Mouse (Mus musculus) adrenal gland, postnatal 14 days (tissue): ENCODE data around the gene Osm. TPM values are rescaled to one million over a fixed set of nuclear protein-coding genes. Genes with fewer than 3 reads are reported as not detected.
A peak's percentile ranks its signal among the peaks of the same experiment; 100 is the strongest.

Source experiments
- DNase-seq: peaks from one replicate; pipeline ENCODE4 v3.0.0; 2021; ENCODE audit warnings: mixed read lengths
- total RNA-seq: library from RNA; stranded (reverse); gene quantifications from 2 replicates; pipeline ENCODE4 v1.2.3, GENCODE M21; 2021

The Osm gene
- total RNA-seq, 1 experiment from 2014 or later, result not detected

DNA sequence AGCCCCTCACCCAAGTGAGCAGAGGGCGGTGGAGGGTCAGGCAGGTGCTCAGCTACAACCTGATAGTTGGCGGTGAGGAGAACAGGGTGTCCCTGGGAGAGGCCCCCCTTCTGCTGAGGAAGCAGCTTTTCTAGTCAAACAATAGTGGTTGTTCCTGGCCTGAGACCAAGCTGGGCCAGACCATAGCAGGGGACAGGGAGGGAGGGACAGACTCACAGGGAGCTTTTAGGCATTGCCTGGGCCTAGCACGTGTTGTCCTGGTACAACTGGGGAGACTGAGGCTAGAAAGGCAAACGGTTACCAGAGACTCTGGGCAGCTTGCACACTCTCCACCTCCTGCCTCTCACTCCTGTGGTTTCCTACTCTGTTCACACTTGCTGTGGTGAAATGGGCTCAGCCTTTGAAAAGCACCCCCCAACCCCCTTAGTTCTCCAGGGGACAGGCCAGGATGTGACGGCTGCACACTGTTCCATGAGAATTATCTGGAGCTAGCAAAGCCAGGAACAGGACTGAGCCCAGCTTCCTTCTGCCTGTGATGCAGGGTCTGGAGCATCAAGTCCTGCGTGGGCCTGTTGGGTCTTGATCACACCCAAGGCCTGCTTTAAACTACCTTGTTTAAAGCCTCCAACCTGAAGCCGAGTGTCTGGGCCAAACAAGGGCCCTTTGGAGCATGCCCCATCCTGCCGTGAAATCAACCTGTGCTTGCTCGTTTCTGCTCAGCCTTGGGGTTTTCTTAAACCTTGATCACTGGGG is 19.8 kb upstream of the Osm start:
- DNase-seq, result peak; percentile 63

DNA sequence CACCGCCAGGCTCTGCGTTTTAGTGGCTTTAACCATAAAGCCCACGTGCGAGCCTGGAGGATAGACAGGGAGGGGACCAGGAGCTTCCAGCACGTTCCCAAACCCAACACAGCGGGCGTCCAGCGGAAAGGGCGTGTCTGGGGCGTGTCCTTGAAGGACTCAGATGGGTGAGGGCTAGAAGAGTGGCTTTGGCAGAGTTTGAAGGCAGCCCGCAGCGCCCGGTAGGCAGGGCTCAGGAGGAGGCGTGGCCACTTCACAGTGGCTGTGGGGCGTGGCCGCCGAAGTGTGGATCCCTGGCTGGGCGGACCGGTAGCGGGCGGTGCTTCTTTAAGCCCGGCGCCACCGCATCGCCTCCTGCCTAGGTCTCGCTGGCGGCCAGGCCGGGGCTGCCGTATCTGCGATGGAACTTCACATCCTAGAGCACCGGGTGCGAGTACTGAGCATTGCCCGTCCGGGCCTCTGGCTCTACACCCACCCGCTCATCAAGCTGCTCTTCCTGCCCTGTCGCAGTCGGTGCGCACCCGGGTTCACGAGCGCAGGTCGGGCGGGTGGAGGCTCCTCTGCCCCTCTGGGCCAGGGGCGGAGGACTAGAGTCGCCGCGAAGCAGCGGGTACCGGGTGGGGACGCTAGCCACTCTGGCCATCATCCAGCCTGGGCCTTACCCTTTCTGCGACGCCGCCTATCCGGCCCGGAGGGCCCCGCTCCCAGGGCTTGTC is 18.1 kb upstream of the Osm start, which contains the start of gene Castor1:
Castor1 (plus strand) TSS at position 312 of the 716 bp plus-strand sequence.
- peak; percentile 94 for DNase-seq

DNA sequence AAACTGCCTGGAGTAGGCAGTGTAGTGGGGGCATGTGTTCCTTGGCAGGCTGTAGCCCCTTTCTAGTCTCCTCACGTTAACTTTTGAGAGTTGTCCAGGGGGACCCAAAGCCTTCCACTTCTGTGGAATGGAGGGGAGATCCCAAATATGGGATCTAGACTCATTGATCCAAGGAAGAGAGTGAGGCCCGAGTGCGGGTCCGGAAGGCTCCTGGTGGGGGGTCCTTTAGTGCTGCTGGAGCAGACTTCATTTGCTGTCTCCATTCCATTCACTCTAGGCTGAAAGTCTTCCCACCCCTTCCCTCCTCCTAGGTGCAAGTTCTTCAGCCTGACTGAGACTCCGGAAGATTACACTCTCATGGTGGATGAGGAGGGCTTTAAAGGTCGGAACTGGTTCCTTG is 17.6 kb upstream of the Osm start:
- DNase-seq, result no peak

DNA sequence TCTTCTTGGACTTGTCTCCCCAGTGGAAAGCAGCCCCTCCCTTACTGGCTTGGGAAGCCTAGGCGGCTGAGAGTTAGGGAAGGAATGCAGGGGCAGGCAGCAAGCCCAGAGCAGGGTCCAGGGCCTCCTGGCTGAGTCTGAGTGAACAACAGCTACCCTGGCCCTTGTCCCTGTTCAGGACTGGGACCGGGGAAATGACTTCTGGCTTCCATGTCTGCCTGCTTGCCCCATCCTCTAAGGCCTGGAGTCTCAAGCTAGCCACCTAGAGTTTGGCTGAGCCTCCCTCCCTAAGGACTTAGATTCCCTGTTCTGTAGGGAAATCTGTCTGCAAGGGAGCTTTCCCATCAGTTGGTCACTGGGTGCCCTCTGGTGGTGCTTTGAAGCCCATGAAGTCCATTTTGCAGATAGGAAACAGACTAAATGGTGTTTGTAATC is 16.9 kb upstream of the Osm start:
- DNase-seq, result peak; percentile 86

DNA sequence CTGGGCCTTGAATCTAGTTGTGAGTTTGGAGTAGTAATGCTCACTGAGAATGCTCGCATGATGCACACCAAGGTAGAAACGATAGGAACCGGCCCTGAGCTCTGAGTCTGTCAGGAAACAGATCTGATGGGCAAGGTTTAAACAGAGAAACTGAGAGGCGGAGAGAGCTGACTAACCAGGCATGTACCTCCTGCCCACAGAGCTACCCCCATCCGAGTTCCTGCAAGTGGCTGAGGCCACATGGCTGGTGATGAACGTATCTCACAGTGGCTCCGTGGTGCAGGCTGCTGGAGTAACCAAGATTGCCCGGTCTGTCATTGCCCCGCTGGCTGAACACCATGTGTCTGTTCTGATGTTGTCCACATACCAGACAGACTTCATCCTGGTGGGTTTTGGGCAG is 16.3 kb upstream of the Osm start:
- DNase-seq, result peak; percentile 9

DNA sequence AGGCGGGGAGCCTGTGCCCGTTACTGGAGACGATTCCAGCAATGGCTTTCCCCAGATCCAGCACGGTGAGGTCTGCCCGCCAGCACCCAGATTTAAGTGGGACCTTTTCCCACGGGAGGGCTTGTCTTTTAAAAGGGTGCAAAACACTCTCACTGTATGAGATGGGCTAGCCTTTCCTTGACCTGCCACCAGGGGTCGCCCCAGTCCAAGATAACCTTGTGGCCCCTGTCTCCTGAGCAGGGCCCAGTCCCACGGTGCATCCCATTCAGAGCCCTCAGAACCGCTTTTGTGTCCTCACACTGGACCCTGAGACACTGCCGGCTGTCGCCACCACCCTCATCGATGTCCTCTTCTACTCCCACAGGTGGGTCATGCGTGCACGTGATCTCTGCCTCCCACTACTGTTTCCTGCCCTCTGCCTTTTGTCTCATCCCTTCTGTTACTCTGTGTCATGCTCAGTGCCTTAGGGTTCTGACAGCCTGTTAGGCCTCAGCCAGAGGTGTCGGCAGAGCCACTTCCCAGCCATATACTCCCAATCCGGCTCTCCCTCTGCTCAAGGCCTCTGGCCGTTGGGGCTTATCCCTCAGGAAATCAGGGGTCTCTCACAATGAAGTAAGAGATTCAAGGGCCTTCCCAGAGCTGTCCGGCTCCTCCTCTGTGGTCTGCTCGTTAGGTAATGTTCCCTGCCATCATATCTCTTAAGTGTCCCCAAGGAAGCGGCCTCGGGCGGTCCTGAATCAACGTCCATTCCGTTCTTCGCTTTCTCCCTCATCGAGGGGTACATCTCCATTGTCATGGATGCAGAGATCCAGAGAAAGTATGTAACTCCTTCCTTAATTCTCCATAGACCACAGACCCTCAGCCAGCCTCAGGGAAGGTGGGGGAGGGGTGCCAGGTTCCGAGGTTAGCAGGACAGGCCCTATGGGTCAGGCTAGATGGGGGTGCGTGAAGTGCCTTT is 15.5 kb upstream of the Osm start:
- DNase-seq, result peak; percentile 93

DNA sequence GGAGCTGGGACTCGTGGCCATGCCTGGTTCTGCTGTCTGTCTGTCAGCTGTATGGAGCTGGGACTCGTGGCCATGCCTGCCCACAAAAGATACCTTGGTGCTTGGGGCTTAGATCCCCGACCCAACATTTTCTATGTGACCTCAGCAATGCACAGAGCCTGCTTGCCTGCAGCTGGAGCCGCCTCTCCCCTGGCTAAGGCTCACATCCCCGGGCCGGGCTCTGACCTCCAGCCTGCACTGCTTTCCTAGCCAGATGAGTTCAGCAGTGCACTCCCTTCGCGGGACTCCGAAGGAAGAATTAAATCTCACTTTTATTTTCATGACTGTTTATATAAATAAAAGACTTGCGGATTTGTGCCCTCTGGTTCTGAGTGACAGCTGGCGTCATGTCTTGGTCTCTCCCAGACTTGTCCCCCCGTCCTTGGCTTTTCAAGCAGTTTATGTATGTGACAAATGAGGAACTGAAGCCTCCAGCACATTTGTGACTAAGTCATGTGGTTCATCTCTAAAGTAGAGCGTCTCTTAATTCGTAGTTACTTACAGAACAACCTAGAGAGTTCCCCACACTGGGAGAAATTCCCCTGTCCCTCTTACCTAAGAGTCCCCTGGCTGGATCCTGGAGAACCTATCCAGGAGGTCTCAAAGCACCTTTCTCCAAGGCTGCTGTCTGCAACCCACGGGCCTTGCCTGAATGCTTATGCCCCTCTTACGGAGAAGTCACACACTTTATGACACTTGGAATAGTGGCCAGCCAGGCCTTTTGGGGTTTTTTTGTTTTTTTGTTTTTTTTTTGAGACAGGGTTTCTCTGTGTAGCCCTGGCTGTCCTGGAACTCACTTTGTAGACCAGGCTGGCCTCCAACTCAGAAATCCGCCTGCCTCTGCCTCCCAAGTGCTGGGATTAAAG is 13.9 kb upstream of the Osm start:
- DNase-seq, result peak; percentile 47

DNA sequence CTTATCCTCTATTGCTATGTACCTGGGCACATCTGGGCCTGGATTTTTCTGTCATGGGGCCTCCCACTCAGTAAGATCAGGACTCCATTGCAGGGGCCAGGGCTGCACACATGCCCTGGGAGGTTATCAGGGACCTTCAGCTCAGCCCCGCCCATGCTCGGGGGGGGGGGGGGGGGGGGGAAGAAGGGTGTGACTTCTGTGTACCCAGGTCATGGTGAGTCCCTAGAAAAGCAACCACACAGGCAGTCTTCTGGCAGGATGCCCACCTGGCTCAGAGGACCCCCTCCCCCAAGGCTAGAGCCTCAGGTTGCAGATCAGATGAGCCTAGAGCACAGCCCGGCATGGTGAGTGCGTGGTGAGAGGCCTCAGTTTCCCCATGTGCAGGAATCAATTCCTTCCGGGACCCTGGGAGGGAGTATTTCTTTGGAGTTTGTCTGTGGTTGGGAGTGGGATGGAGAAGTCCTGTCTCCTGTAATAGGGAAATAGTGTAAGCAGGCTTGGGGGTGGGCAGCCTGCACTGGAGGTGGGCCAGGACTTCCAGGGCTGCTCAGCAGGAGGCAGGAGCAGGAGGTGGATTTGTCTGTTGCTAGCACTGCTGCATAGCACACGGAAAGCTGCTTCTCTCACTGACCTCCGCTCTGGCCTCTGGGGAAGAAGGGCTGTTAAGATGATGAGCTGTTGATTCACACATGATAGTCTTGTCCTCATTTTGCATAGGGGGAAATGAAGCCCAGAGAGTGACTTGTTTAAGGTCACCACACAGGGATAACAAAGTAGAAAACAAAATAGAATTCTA is 12.6 kb upstream of the Osm start:
- DNase-seq, result no peak

DNA sequence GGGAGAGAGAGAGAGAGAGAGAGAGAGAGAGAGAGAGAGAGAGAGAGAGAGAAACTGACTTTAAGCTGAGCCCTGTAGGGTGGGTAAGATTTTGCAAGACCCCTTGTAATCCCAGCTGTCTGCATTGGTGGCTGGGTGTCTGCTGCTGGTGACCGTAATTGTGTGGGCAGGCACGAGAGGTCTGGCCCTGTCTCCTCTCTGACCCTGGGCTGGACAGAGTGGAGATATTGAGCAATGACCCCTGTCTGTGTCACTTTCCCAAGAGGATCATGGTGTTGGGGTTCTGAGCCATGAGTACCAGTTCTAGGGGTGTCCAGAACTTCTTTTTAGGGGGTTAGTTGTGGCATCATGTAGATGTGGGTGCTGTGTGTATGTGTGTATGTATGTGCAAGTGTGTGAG is 12.0 kb upstream of the Osm start:
- peak; percentile 47 for DNase-seq

DNA sequence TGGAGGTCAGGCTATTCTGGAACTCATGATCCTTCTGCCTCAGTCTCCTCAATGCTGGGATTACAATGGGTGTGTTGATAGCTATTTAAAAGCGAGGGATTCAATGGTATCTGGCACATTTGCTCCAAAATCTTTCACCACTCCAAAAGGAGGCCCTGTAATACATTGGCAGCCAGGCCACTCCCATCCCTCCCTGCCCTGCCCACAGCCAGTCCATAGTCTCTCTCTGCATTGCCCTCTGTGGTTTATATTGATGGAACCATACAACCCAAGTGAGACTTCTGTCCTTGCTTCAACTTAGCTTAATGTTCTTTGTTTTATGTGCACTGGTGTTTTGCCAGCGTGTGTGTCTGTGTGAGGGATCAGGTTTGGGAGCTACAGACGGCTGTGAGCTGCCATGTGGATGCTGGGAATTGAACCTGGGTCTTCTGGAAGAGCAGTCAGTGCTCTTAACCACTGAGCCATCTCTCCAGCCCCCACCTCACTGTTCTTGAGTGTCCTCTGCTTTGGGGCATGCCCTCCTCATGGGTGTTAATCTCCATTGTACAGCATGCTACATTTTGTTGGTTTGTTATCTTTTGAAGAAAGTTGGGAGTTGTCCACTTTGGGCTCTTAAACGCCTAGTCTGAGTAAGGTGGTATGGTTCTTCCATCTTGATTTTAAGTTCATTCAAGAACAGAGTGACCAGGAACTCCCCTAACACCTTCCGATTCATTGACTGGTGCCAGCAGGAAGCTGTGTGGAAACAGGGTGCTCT is 9.5 kb upstream of the Osm start:
- no peak for DNase-seq

DNA sequence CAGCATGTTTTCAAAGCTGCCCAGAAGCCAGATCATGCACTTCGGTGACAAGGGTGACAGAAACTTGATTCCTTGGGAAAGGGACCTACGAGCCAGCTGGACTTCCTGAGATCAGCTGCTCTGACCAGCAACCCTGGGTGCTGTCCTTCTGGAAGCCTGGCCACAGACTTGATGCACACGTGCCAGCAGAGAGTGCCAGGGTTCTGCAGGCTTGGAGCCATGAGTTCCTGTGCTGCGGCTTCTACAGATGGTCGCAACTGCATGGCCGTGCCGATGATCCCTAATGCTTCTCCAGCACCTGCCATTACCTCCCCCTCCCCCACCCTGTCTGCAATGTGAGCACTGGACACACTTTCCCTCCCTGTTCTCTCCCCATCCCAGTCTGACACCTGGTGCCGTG is 7.8 kb upstream of the Osm start:
- peak; percentile 79 for DNase-seq

DNA sequence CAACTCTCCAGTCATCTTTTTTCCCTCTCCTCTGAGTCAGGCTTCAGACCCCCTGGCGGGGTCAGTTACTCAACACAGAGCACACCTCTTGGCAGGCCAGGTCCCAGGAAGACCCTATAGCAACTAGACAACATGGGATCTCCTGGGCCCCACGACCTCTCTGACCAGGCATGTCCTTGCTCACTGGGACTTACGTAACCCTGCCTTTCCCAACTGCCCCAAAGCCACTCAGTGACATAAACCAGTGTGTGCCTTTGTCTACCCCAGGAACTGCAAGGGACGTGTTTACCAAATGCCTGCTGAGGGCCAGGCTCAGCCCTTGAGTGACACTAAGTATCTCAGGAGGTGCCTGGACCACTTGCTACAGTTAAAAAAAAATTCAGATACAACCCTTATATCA is 6.4 kb upstream of the Osm start:
- DNase-seq, result peak; percentile 49

DNA sequence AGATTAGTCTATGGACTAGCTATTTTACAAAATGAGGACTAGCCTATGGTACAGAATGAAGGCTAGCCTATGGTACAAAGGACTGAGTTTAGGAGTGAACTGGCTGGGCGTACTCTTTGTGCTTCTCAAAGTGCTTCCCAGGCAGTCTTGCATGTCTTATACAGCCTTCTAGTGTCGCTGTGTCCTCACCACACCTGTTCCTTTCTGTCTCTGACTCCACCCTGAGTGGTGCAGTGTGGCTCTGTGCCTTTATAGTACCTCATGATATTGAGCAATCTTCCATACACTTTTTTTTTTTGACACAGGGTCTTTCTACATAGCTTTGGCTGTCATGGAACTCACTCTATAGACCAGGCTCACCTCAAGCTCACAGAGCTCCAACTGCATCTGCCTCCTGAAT is 4.8 kb upstream of the Osm start:
- DNase-seq, result no peak

DNA sequence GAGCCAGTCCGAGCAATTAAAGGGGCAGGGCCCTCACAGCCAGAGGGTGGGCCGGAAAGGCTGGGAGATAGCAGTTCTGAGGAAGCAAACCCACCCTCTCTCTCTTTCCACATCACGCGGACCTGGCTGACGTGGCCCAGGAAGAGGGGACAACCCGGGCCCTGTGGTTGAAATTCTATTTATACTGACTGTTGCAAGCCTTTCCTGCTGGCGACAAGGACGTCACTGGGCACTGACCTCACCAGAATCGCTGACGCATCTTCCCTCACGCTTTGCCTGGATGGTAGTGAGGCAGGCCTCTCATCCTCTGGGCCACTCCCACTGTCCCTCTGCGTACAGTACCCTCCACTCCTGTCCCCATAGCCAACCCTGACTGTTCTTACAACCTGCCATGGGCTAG is 3.6 kb upstream of the Osm start:
- DNase-seq, result no peak

DNA sequence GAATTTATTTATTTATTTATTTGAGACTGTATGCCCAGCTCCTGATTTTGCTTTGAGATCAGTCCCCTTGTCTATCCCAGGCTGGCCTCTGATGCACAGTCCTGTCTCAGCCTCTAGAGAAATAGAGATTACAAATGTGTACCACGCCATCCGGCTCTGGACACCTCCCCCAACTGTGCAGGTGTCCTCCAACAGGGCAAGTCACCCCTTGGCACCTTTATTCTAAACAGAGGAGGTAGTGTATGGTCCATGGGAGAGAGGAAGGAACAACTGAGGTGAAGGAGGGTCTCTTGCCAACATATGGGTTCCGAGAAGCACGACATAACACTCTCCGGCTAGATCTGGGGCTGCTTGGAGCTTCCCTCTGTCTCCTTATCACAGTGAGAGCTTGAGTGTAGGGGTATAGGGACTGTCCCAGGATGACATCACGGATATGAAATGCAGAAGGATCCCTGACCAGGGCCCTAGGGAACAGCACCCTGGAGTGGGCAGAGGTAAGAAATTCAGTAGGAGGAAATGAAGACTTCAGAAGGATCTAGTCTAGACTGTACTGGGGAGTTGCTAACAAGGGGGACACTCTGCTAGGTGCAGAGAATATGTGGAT is 1.1 kb upstream of the Osm start:
- no peak for DNase-seq

DNA sequence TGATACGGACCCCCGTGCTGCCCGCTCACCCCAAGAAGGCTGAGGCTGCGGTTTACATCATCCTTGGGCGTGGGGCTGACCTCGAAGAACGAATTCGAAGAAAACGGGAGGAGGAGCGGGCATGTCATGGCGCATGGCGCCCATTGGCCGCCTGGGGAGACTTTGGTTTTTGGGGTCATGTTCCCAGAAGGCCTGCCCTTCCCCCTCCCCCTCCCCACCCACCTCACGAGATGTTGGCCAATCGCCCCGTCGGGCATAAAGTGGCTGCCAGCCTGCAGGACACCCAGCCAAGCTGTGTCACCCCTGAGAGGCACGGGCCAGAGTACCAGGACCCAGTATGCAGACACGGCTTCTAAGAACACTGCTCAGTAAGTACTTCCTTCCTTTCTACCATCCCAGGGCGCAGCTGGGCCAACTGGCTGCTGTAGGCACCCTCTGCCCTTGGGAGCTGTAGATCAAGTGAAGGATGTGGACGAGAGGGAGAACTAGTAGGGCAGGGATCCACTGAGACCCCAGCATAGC is 387 bp downstream of the Osm start:
- DNase-seq, result no peak

DNA sequence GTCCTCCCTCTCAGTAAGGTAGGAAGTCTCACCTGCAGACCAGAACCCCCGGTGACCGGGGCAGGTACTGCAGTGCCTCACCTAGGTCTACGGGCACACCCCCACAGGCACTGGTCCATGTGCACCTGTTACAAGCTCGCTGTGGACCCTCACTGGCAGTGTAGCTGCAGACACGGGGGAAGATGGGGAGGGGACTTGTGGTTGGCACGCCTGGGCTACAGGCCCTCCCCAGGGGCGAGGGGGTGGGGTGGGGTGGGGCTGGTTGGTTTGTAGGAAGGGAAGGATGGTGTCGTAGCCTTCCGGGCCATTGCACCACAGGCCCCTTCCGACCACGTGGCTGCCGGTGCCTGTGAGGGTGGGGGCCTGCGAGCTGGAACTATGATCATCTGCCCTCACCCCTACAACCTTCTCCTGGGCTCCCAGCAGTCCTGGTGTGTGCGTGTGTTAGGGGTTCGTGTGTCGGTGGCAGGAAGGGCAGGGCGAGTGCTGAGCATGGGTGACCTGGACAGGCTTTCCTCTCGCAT is 1.2 kb downstream of the Osm start:
- DNase-seq, result no peak

DNA sequence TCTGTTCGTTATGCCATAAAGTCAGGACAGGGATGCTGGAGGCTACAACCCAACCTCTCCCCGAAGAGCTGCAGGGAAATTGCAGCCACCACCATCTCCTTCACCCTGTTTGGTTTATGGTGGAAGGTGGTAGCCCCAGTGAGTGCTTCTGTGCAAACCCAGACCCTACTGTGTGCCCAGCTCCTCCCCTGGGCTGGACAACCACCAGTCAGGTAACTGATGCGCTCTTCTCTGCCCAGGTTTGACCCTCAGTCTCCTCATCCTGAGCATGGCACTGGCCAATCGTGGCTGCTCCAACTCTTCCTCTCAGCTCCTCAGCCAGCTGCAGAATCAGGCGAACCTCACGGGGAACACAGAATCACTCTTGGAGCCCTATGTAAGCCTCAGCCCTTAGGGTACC is 1.9 kb downstream of the Osm start:
- no peak for DNase-seq

DNA sequence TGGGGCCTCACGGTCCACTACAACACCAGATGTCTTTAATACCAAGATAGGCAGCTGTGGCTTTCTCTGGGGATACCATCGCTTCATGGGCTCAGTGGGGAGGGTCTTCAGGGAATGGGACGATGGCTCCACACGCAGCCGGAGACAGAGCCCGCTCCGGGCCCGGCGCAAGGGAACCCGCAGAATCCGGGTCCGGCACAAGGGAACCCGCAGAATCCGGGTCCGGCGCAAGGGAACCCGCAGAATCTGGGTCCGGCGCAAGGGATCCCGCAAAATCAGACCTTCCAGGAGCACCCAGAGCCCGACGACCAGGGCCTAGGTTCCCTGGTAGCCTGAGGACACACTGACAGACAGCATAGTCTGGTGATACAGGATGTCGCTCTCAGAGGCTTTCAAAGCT is 3.5 kb downstream of the Osm start:
- DNase-seq, result no peak
